Mouse (Mus musculus): ENCODE results near the gene Mmp23.
"Not testable (repeated sequence)": the region's sequence is repeated elsewhere in the genome, so short reads cannot be mapped to it uniquely, and the experiment has no call there.

Gene Mmp23

DNA sequence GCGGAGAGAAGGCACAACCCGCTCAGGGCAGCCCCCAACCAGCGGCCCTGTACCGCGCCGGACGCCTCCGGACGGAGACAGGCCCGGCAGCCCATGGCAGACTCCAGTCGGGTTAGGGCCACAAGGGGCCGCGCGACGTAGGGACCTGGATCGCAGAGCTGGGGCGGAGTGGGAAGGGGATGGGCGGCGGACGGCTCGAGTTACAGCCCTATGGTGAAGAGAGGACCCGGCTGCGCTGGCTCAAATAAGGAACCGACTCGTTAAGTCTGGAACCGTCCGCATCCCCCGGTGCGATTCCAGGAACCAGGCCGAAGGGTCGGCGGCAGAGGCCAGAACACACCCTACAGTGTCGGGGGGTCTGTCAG, at the start of gene Mmp23:
Gene Mmp23 (minus strand): TSS at position 299 of the 365 bp plus-strand sequence.
- peak in 1 of 2 experiments; percentile 25 for DNase-seq (ENCODE audit: low spot score in 2 of 2)

DNA sequence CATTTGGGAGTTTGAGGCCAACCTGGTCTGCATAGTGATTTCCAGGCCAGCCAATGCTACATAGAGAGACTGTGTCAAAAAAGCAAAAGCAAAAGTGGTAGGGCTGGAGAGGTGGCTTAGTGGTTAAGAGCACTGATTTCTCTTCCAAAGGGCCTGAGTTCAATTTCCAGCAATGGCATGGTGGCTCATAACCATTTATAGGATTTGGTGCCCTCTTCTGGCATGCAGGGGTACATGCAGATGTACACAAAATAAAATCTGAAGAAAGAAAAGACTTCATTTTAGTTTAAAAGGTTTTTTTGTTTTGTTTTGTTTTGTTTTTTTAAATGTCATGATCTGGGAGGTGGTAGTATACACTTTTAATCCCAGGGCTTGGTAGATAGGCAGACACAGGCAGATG, 47.2 kb upstream of the Mmp23 start:
- DNase-seq (ENCODE audit: low spot score in 2 of 2) = no peak

DNA sequence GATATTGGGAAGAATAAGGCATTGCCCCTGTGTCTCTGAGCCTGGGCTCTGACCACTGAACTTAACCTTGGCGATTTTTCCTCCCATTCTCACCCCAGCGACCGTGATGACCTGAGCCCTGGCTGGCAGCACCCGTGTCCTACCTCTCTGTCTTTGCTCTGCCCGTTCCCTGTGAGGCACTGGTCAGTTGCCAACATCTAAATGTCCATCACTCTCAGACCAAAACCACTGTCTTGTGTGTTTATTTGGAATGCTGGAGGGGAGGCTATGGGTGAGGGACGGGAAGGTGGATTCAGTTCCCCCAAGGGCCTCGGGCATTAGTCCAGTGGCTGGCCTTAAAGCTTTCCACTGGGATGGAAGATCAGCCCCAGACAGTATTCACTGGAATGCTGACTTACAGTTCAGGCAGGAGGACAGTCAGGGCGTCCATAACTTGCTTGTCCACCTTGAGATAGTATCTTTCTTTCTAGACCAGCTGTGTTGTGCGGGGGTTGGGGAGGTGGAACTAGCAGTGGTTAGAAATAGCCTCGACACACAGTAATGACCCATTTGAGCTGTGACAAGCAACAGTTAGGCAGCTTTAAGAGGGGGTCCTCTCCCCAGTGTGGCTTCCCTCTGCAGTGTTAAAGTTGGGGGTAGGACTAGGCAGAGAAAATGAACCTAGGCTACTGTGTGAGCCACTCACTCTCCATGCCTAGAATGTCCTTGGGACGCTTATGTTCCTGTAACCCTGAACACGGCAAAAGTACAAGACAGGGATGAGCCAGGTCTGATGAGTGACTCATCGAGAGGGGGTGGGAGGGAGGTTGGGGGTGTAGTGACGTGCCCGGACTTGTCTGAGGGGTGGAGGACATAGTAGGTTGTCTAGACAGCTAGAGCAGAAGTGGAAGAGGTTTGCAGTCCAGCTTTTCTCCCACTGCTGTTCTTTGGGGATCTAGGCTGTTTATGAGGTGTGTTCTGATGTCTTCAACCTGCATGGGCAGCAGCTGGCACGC, 43.4 kb upstream of the Mmp23 start:
- peak in 1 of 2 experiments; percentile 6 for DNase-seq (ENCODE audit: low spot score in 2 of 2)

DNA sequence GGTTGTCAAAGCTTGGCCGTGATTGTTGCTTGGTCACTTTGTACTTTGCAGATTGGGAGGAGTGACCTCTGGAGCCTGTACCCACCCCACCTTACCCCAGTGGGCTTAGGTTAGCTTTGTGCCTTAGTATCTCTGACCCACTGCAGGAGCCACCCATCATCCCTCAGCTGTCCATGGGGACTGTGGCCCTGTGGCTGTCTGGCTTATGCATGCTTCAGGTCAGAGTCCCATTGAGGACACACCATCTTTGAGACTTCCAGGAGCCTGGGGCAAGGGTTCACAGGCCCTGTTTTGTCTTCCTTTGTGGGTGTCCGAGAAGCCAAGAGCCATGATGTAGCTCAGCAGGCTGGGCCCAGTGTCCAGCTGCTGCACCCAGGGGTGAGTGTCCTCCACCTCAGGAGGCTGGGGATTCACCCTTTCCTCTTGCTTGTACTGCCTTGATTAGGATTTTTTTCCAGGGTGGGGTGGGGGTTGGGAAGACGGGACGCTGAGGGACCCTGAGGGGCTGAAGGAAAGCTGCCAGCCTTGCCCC, 42.4 kb upstream of the Mmp23 start:
- no peak for DNase-seq (ENCODE audit: low spot score in 2 of 2)

DNA sequence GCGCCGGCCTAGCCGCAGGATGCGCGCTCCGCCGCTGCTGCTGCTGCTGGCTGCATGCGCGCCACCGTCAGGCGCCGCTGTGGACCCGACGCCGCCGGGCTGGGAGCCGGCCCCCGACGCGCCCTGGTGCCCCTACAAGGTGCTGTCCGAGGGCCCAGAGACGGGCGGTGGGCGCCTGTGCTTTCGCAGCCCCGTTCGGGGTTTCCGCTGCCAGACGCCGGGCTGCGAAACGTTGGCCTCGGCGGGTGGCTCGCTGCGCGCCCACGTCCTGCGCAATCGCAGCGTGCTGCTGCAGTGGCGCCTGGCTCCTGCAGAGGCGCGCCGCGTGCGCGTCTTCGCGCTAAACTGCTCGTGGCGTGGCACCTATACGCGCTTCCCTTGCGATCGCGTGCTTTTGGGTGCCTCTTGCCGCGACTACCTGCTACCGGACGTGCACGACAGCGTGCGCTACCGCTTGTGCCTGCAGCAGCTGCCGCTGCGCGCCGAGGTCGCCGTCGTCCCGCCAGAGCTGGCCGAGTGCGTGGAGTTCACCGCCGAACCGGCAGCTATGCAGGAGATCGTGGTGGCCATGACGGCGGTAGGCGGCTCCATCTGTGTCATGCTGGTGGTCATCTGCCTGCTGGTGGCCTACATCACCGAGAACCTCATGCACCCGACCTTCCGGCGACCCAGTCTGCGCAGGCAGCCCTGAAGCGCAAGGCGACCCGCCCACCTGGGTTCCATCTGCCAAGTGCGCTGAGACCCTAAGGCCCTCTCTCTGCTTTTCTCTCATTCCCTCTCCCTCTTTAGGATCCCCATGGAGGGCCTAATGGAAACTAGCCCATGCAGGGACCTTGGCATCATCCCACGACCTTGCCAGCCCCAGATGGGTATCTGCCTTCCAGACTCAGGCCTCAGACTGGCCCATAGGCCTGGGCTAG, 41.6 kb upstream of the Mmp23 start:
- peak; percentile 41 to 74 for DNase-seq (ENCODE audit: low spot score in 2 of 2)

DNA sequence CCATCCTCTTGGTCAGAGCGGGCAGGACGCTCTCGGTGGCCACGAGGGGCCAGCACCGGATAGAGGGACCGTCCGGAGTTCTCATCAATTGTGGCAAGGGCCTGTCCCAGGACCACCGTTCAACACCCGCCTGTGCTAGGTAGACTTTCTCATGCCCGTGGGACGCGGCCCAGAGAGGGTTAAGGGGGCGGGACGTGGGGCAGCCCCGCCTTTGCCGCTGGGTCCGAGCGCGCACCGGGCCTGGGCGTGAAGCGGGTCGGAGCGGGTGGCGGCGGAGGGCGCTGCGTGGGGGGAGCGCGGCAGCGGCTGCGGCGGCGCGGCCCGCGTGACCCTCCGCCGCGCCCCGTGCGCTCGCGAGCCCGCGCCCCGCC, 40.9 kb upstream of the Mmp23 start, which contains the start of gene Fndc10:
Gene Fndc10 (plus strand): TSS at position 232 of the 371 bp plus-strand sequence.
- DNase-seq (ENCODE audit: low spot score in 2 of 2) = peak in 1 of 2 experiments; percentile 52

DNA sequence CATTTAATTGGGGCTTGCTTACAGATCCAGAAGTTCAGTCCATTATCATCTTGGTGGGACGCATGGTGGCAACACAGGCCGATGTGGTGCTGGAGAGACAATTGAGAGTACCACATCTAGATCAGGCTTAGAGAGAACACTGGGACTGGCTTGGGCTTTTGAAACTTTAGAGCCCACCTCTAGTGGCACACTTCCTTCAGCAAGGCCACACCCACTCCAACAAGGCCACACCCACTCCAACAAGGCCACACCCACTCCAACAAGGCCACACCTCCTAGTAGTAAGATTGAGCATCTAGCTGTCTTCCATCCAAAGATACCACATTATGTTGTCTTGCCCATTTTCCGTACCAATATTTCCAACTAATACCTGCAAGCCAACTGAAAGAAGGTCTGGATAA, 39.2 kb upstream of the Mmp23 start:
- no peak for DNase-seq (ENCODE audit: low spot score in 2 of 2)

DNA sequence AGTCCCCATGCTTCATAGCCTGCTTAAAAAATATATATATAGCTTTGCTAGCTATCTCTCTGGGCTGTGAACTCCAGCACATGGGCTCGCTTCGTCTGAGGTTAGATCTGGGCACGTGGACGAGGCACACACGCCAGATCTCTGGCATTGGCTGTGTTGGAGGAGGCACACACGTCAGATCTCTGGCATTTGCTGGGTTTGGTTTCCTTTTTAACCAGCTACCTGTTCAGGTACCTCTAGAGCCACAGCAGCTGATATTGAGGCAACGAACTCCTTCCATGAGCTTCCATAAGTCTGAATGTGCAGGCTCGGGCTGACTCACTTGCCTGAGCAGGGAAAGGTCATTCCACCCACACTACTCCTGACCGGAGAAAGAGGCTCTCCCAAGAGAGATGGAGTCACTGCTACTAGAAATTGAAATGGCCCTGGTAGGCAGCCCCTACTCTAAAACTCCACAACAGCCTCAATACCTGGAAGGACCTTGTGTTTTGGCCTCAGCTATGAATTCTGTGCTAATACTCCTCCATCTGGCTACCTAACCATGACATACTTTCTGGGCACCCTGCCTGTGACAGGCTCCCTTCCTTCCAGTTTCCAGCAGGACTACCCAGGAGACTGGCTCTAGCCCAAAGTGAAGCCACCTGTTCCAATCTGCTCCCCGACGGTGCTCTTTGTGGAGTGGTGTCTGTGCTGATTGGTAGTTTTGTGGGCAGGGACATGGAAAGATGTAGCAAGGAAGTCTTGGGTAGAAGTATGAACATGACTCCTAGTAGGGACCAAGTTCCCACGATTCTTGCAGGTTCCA, 37.6 kb upstream of the Mmp23 start:
- peak in 1 of 2 experiments; percentile 63 for DNase-seq (ENCODE audit: low spot score in 2 of 2)

DNA sequence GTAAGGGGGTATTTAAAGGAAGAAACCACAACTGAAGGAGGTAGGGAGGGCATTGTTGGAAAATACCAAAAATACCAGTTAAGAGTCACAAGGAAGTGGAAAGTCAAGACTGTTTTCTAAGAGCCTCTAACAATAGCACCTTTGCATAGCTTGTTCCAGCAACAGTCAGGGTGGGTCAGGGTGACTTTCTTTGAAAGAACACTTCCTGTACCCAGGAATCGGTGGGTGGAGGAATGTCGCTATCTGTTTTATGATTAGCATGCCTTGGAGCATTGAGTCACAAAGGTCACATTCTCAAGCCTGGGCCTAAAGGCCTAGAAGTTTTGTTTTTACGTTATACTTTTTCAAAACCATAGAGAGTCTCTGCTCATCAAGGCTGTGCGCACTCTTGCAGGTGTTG, 34.6 kb upstream of the Mmp23 start:
- not testable (repeated sequence) for DNase-seq (ENCODE audit: low spot score in 2 of 2)

DNA sequence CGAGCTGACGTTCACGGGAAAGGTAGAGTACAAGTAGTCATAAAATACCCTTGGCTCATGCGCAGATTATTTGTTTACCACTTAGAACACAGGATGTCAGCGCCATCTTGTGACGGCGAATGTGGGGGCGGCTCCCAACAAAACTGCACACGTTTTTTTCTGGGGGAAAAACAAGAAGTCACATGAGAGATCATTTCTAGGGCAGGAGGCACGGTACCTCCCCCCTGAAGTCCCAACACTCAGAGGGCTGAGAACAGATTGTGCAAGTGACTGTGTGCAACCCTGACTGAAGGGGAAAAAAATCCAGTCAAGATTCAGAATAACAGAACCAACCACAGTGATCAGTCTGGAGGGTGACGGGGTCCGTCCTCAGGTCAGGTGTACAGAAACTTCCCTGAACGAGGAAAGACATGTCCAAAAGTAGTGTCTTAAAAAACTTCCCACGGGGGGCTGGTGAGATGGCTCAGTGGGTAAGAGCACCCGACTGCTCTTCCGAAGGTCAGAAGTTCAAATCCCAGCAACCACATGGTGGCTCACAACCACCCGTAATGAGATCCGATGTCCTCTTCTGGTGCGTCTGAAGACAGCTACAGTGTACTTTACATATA, 30.6 kb upstream of the Mmp23 start:
- DNase-seq (ENCODE audit: low spot score in 2 of 2) = not testable (repeated sequence)

DNA sequence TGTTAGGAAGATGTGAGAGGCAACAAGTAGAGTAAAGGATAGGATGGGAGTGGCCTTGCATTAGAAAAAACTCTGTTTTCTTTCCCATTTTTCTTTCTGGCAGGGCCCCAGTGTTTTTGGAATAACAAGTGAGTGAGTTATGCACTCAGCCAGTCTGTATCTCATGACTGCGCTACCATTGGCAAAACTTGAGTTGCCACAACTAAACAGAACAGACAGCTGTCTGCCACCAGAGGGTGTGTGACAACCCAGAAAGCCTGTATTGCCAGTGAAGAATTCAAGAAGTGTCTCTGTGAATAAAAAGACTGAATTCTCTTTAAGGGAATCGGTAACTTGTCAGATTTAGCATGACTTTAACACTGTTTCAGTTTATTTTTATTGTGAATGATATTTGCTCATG, 22.8 kb upstream of the Mmp23 start:
- DNase-seq (ENCODE audit: low spot score in 2 of 2) = no peak

DNA sequence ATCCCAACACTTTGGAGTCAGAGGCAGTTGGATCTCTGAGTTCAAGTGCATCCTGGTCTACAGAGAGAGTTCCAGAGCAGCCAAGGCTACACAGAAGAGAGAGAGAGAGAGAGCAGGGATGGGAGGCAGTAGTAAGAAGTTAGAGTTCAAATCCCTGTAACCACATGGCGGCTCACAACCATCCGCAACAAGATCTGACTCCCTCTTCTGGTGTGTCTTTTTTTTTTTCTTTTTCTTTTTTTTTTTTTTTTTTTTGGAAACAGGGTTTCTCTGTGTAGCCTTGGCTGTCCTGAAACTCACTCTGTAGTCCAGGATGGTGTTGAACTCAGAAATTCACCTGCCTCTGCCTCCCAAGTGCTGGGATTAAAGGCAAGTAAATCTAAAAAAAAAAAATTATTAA, 18.9 kb upstream of the Mmp23 start:
- DNase-seq (ENCODE audit: low spot score in 2 of 2) = no peak

DNA sequence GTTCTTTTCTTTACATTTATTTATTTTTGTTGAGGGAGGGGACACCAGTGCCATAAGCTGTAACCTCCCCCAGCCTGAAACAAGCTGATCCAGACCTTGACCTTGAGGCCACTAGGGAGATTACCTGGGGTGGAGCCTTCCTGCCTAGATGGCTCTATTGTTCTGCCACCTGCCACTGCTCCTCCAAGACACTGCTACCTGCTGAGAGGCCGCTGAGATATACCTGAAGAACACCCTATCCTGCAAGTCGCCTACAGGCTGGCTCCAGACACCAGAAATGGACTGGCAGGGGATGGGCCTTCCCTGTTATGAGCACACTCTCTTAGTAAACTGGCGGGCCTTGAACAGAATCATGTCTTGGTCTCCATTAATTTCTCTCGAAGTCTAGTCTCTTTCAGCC, 17.1 kb upstream of the Mmp23 start:
- not testable (repeated sequence) for DNase-seq (ENCODE audit: low spot score in 2 of 2)

DNA sequence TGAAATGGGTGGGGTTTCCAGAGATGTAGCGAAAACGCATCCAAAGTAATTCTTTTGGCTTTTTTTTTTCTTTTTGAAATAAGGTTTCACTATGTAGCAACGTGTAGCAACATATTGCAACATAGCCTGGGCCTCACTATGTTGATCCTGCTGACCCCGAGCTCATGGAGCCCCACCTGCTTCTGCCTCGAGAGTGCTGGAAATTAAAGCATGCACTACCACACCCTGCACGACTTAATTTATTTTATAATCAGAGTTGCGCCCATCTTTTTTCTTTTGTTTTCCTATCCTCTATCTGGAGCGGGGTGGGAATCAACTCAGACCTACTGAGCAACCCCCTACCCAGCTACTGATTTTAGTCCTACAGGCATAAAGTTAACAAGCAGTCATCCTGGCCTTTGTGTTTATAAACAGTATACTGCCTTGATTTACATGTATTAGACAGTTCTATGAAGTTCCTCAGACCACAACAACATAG, 16.5 kb upstream of the Mmp23 start:
- DNase-seq (ENCODE audit: low spot score in 2 of 2) = no peak

DNA sequence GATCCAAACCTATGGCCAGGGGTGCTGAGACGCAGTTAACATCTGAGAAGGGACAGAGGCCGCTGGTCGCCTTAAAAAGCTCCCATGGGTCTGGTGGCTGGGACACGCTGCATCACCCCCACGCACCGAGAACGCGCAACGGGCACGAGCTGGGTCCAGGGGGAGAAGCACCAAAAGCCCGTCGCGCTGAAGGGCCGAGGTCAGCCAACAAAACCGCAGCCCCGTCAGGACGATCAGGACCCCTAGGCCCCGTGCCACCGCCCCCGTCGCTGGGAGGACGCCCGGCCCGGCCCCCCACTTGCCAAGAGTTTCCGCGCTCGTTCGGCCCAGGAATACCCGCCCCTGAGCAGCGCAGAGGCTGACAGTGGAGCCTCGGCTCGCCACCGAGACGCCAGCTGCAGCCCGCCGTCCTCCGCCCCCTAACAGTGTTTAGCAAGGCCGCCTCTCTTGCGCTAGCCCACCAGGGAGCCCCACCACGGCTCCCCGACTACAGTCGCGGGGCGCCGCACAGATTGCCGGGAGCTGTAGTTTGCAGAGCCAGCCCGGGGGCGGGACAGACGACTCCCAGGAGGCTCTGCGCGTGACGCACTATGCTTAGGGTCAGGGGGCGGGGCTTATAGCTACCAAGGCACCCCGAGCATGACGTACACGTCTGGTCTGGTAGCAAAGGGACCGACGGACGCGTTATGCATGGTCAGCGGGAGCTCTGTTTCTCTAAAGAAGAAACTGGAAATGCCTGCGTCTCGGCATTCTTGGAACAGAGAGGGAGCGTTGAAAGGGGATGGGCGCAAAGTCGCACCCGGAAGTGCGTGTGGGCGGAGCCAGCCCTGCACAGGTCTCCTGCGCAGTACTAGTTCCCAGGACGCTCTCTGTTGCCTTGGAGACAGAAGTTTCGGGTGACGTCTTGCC, 15.8 kb upstream of the Mmp23 start, which contains the start of gene Mib2:
Gene Mib2 (minus strand): TSS at position 510 of the 909 bp plus-strand sequence.
- DNase-seq (ENCODE audit: low spot score in 2 of 2) = peak; percentile 95 to 96

DNA sequence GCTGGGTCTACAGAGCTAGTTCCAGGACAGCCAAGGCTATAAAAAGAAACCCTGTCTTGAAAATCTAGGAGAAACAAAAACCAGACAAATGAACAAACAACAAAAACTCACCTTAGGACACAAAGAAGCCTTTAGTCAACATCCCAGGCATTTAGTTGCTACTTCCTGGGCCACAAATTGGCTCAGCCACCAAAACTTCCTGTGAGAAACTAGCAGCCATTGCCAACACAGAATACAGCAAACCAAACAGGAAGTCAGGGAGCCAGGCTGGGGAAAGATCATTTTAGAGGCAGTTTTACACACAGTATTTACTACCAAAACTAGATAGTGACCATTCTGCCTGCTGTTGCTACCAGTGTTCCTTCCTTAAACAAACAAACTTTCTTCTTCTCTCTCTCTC, 13.7 kb upstream of the Mmp23 start:
- no peak for DNase-seq (ENCODE audit: low spot score in 2 of 2)

DNA sequence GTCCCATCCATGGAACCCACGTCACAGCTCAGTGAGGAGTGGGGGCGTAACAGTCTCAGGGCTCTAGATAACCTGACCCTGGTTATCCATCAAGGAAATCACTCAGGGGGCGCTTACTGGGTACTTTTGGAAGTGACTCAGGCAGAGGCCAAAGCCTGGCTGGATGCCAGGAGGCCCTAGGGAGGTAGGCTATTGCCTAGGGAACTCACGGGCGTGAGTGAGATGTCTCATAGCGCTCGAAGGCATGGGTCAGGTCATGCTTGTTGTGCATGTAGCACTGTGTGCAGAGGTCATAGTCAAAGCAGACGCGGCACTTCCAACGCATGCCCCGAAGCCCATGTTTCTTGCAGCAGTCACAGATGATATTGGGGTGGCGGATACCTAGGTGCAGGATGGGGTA, 7.5 kb upstream of the Mmp23 start:
- no peak for DNase-seq (ENCODE audit: low spot score in 2 of 2)

DNA sequence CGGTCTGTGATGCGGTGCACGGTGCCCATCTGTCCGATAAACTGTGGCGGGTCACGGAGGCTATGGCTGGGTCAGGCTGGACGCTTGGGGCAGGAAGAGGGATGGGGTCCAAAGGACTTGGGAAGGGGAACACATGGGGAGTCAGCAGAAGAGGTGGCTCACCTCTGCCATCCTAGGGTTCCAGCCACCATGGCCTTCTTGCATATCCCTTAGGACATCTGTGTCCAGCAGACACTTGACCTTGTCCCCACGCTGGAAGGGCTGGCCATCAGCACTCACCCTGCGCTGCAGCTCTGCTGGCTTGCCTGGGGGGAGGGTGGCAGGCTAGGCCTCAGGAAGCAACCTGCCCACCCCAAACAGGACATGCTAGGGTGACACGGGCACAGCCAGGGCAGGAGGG, 5.8 kb upstream of the Mmp23 start:
- DNase-seq (ENCODE audit: low spot score in 2 of 2) = no peak

DNA sequence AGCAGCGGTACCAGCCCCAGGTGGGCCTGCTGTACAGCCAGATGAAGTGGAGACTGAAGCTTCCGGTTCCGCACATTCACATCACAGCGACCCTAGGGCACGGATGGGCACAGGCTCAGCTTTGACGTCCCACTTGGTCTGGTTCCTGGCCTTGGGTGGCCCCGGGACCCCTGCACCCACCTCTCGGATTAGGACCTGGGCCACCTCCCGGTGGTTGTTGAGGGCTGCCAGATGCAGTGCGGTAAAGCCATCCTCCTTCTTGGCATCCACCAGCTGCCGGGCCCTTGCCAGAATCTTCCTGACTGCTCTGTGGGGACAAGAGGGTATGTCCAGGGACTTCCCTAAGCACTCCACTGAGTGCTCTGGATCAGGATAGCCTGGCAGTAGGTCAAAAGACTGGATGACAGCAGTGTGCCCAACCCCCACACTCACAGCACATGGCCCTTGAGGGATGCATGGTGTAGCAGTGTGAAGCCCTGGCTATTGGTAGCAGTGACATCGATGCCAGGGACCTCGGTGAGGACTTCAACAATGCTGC, 3.1 kb upstream of the Mmp23 start:
- no peak for DNase-seq (ENCODE audit: low spot score in 2 of 2)
